Mouse (Mus musculus): ENCODE data around the gene Tmem160. TPM values are rescaled to one million over a fixed set of nuclear protein-coding genes. Genes with fewer than 3 reads are reported as not detected.
A peak's percentile ranks its signal among the peaks of the same experiment; 100 is the strongest.

Gene Tmem160
- total RNA-seq (2014; rRNA removed) (31.7 and 32.0 TPM in 2 replicates), polyA plus RNA-seq (2012; rRNA removed) (114 and 128 TPM in 2 replicates)

DNA sequence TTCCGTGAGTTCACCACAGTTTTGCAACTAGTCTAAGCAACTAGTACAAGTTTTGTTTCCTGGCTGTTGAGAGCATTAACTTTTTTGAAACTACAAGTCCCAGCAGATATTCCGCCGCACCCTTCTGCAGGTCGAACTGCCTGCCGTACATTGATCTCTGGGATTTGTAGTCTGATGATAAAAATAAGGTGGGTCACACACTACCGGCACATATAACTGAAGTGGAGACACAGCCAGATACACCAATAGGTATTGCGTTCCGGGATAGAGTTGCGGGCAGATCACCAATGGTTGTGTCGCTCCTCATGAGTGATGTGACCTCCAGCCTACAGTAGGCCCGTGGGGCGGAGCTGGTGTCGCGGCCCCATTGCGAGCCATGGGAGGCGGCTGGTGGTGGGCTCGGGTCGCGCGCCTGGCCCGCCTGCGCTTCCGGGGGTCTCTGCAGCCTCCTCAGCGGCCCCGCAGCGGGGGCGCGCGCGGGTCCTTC, at the start of gene Tmem160:
Gene Tmem160 (plus strand): TSS at position 193 of the 487 bp plus-strand sequence.
- no peak within 1 kb of the TSS for H3K27ac ChIP-seq (replicated peaks; ENCODE audit: insufficient read depth, low read depth, low read length)
- peak; percentile 98 for DNase-seq (ENCODE audit: extremely low read depth, low read depth, low spot score)
- under 1% methylated on average over 30 of the region's 30 CpGs for WGBS
- peaks cover 2% of the 10 kb centered on the region; the same call in 1 of the 2 replicates for H3K4me1 ChIP-seq (ENCODE audit: control insufficient read depth, insufficient read depth, low read length)
- H3K27me3 ChIP-seq (ENCODE audit: control insufficient read depth, insufficient read depth, low read length): no peaks in the 10 kb centered on the region
- peak within 1 kb of the TSS; percentile 83 for H3K4me3 ChIP-seq (ENCODE audit: insufficient read depth, low read depth, low read length)
- TF ChIP-seq POLR2A (IDR thresholded peaks at IDR 0.05; ENCODE audit: extremely low read depth, insufficient read depth, low read length) (no peak), CTCF (IDR thresholded peaks at IDR 0.05; ENCODE audit: low read depth, low read length) (no peak)
- no peaks in the 10 kb centered on the region for H3K36me3 ChIP-seq (ENCODE audit: control insufficient read depth, insufficient read depth, low read length)
- H3K9ac ChIP-seq (ENCODE audit: low read depth, low read length): peak within 1 kb of the TSS; percentile 77
- no peaks in the 10 kb centered on the region for H3K79me2 ChIP-seq (ENCODE audit: control insufficient read depth, insufficient read depth, low read length)

DNA sequence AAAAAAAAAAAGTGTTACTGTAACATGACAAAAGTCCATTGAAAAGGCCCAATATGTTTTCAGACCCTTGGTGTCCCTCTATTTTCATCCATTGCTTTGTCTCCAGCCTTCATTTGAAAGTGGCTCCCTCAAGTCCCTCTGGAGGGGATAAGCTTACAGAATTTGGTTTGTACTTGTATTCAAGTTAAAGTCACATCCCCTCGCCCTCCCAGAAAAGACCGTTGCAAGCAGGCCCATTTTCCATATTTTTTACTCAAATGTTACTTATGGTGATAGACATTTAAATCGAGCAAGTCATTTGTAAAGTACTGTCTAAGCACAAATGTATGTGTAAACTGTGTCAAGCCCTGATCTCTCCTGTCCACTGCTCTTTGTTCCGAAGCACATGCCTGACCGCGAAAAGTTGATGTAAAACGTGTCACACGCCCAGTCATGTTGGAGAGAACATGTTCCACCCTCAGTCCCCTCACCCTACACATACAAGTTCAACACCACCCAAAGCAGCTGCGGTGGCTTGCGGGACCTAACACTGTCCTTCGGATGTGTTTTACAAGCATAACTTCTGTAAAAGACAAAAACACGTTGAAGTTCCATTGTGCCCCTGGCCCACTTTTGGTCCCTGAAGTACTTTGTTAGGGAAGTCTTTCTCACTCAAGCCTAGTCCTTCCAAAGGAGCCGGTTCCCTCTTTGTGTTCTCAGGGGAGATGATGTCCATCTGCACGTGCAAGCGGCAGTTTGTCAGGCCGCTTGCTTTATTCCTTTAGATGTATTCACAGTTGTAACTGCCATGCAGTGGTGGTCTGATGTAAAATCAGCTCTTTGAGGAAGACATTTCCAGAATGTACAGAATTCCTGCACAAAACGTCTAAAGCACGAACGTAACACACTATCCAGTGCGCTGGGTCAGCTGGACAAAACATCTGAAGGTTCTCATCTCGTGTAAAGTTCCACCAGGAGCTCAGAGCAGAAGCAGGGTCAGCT, 49.3 kb upstream of the Tmem160 start:
- no peak for DNase-seq (ENCODE audit: extremely low read depth, low read depth, low spot score)
- peaks cover 36% of the 10 kb centered on the region for H3K4me1 ChIP-seq (ENCODE audit: control insufficient read depth, insufficient read depth, low read length)

DNA sequence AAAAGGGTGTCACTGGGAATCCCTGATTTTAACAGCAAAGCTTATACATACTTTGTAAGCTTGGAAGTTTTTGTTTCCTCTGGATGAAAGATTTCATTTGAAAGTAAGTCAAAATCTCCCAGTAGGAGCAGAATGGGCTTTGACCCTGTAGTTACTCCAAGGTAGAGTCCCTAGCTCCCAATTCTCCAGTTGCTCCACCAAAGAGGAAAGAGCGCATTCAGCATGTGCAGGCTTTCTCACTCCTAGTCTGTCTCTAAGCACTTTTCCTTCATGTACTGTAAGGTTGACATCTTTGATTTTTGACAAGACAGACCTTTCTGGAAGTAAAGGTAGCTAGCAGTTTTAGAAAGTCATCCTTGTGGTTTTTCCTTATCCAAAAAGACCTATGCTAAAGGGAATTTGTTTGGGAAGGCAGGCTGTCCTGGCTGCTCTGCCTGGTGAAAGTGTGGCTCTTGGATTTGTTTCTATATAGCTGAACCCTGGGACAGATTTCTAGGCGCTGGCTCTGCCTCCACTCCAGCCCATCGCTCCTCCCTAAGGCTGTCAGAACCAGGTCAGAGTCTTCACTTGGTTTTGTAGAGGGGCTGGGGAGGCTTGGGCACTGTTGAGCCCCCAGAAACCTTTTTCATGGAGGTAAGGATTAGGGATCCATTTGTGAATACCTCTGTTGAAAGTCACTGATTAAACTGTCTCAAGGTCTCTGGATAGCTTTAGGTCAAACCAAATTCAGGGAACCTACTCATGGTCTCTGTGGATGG, 48.1 kb upstream of the Tmem160 start:
- no peaks in the 10 kb centered on the region for H3K36me3 ChIP-seq (ENCODE audit: control insufficient read depth, insufficient read depth, low read length)
- H3K27ac ChIP-seq (replicated peaks; ENCODE audit: insufficient read depth, low read depth, low read length): peak overlapping the region; percentile 86
- no peak for DNase-seq (ENCODE audit: extremely low read depth, low read depth, low spot score)
- 0 out of 2 replicates have a peak overlapping the region, but pooled peaks have one; percentile 1 for H3K9ac ChIP-seq (ENCODE audit: low read depth, low read length)
- peaks cover 28% of the 10 kb centered on the region for H3K4me1 ChIP-seq (ENCODE audit: control insufficient read depth, insufficient read depth, low read length)
- no peaks in the 10 kb centered on the region for H3K27me3 ChIP-seq (ENCODE audit: control insufficient read depth, insufficient read depth, low read length)
- TF ChIP-seq CTCF (IDR thresholded peaks at IDR 0.05; ENCODE audit: low read depth, low read length) (no peak), POLR2A (IDR thresholded peaks at IDR 0.05; ENCODE audit: extremely low read depth, insufficient read depth, low read length) (no peak)
- peaks cover 6% of the 10 kb centered on the region for H3K79me2 ChIP-seq (ENCODE audit: control insufficient read depth, insufficient read depth, low read length)
- WGBS: 43% methylated on average over 3 of the region's 3 CpGs
- no peak overlapping the region for H3K4me3 ChIP-seq (ENCODE audit: insufficient read depth, low read depth, low read length)

More for the DNA sequence above, 49.3 kb upstream of the Tmem160 start:
- H3K27me3 ChIP-seq (ENCODE audit: control insufficient read depth, insufficient read depth, low read length): no peaks in the 10 kb centered on the region
- H3K79me2 ChIP-seq (ENCODE audit: control insufficient read depth, insufficient read depth, low read length): peaks cover 6% of the 10 kb centered on the region
- no peaks in the 10 kb centered on the region for H3K36me3 ChIP-seq (ENCODE audit: control insufficient read depth, insufficient read depth, low read length)
- 46% methylated on average over 21 of the region's 21 CpGs for WGBS
- TF ChIP-seq POLR2A (IDR thresholded peaks at IDR 0.05; ENCODE audit: extremely low read depth, insufficient read depth, low read length) (no peak), CTCF (IDR thresholded peaks at IDR 0.05; ENCODE audit: low read depth, low read length) (no peak)
- H3K4me3 ChIP-seq (ENCODE audit: insufficient read depth, low read depth, low read length): no peak overlapping the region
- H3K9ac ChIP-seq (ENCODE audit: low read depth, low read length): peak overlapping the region; percentile 25
- peak overlapping the region; percentile 13 for H3K27ac ChIP-seq (replicated peaks; ENCODE audit: insufficient read depth, low read depth, low read length)

DNA sequence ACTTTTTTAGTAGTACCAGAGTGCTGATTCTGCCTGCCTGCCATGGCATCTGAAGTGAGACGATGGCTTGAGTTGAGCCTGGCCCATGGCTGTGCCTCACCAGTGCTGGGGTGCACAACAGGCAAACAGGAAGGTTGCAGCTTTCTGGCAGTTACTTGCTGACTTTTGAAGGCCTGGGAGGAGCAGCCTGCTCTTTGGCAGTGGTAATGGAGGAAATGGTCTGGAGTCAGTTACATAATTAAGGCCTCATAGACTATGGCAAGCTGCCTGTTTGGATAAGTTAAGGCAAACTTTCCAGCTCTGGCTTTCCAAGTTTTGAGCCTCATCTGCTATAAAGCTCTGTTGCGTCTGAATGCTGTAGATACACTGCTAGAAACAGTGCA, 47.5 kb upstream of the Tmem160 start:
- H3K36me3 ChIP-seq (ENCODE audit: control insufficient read depth, insufficient read depth, low read length): no peaks in the 10 kb centered on the region
- DNase-seq (ENCODE audit: extremely low read depth, low read depth, low spot score): peak; percentile 93
- peaks cover 6% of the 10 kb centered on the region for H3K79me2 ChIP-seq (ENCODE audit: control insufficient read depth, insufficient read depth, low read length)
- TF ChIP-seq CTCF (IDR thresholded peaks at IDR 0.05; ENCODE audit: low read depth, low read length) (no peak), POLR2A (IDR thresholded peaks at IDR 0.05; ENCODE audit: extremely low read depth, insufficient read depth, low read length) (peak; percentile 50; the same call in 1 of the 2 replicates)
- peaks cover 28% of the 10 kb centered on the region for H3K4me1 ChIP-seq (ENCODE audit: control insufficient read depth, insufficient read depth, low read length)
- no peaks in the 10 kb centered on the region for H3K27me3 ChIP-seq (ENCODE audit: control insufficient read depth, insufficient read depth, low read length)
- no peak overlapping the region for H3K4me3 ChIP-seq (ENCODE audit: insufficient read depth, low read depth, low read length)
- H3K27ac ChIP-seq (replicated peaks; ENCODE audit: insufficient read depth, low read depth, low read length): peak overlapping the region; percentile 86
- 0 out of 2 replicates have a peak overlapping the region, but pooled peaks have one; percentile 10 for H3K9ac ChIP-seq (ENCODE audit: low read depth, low read length)
- 6% methylated on average over 2 of the region's 2 CpGs for WGBS

DNA sequence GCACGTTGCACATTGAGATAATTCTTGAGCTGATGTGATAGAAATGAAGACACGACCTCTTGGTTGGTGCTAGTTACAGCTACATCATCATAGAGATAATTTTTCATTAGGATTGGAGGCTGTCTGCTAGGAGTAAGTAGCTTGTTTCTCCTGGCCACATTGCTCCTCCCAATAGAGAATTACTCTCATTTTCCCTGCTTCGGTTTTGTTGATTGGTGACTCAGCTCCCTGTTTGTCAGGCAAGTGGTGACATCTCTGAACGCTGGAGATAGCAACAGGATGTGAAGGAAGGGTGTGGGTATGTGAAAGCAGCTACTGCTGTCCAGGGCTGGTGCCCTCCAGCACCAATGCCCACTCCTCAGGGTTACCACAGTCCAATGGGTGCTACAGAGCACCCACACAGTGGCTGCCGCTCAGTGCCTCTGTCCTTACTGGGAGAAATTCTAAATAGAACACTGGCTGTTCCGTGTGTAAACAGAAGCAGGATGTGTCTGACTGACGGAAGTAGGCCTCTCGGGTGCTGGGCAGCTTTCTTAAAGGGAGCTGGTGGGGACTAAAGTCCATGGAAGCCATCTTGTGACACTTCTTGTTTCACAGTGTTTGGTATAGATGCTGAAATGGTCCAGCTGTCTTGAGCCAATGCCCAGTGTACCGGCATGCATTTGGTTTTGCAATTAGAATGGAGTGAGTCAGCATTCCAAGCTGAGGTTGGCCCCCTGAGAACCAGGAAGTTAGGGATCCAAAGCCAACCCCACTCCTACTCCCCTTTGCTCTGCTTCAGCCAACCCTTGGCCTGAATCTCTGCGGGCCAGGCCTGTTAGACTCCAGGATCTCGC, 46.8 kb upstream of the Tmem160 start:
- peaks cover 6% of the 10 kb centered on the region for H3K79me2 ChIP-seq (ENCODE audit: control insufficient read depth, insufficient read depth, low read length)
- no peak overlapping the region for H3K4me3 ChIP-seq (ENCODE audit: insufficient read depth, low read depth, low read length)
- peak overlapping the region; percentile 16 for H3K9ac ChIP-seq (ENCODE audit: low read depth, low read length)
- peak overlapping the region; percentile 86 for H3K27ac ChIP-seq (replicated peaks; ENCODE audit: insufficient read depth, low read depth, low read length)
- peaks cover 28% of the 10 kb centered on the region for H3K4me1 ChIP-seq (ENCODE audit: control insufficient read depth, insufficient read depth, low read length)
- no peak for TF ChIP-seq POLR2A (IDR thresholded peaks at IDR 0.05; ENCODE audit: extremely low read depth, insufficient read depth, low read length)
- no peak for TF ChIP-seq CTCF (IDR thresholded peaks at IDR 0.05; ENCODE audit: low read depth, low read length)
- WGBS: 2% methylated on average over 11 of the region's 11 CpGs
- H3K36me3 ChIP-seq (ENCODE audit: control insufficient read depth, insufficient read depth, low read length): no peaks in the 10 kb centered on the region
- peak; percentile 66 for DNase-seq (ENCODE audit: extremely low read depth, low read depth, low spot score)
- H3K27me3 ChIP-seq (ENCODE audit: control insufficient read depth, insufficient read depth, low read length): no peaks in the 10 kb centered on the region

Data from liver, adult 2 months (tissue).